In genomic region chr1:157295868-157296267, GRCm38 (mm10) we compare ENCODE assay signal across 33 mouse cellular contexts.
"Had no signal": no experiment of that assay in that cellular context is flagged by ENCODE, and none has a peak within 500 bp of the region (broad histone marks: within the 10 kb centered on the region; RNA-seq: fewer than 3 reads in every experiment).

No protein-coding gene starts in this region.

- ATAC-seq: hindbrain, embryonic 16.5 days; hindbrain, postnatal 0 days; inflammation-experienced regulatory T-cells, adult 6 months; intestine, embryonic 15.5 days; intestine, embryonic 16.5 days; intestine, postnatal 0 days had no signal

- H3K9ac ChIP-seq: heart, embryonic 12.5 days; heart, embryonic 13.5 days; heart, embryonic 15.5 days; hindbrain, embryonic 12.5 days; hindbrain, embryonic 13.5 days; hindbrain, embryonic 14.5 days; hindbrain, embryonic 15.5 days; intestine, embryonic 15.5 days had no signal

- H3K27me3 ChIP-seq: heart, embryonic 12.5 days; heart, embryonic 13.5 days; heart, embryonic 15.5 days; hindbrain, embryonic 12.5 days; hindbrain, embryonic 13.5 days; hindbrain, embryonic 15.5 days; intestine, embryonic 15.5 days had no signal

- H3K4me2 ChIP-seq: heart, embryonic 11.5 days; heart, embryonic 12.5 days; heart, embryonic 13.5 days; heart, embryonic 15.5 days; hindbrain, embryonic 12.5 days; hindbrain, embryonic 13.5 days; hindbrain, embryonic 14.5 days; hindbrain, embryonic 15.5 days; intestine, embryonic 15.5 days had no signal

- H3K9me3 ChIP-seq: heart, embryonic 10.5 days; heart, embryonic 12.5 days; heart, embryonic 13.5 days; heart, embryonic 15.5 days; hindbrain, embryonic 10.5 days; hindbrain, embryonic 12.5 days; hindbrain, embryonic 13.5 days; hindbrain, embryonic 15.5 days; intestine, embryonic 15.5 days had no signal

- H3K4me3 ChIP-seq: heart, adult 2 months; heart, embryonic 10.5 days; heart, embryonic 12.5 days; heart, embryonic 13.5 days; heart, embryonic 15.5 days; hindbrain, embryonic 10.5 days; hindbrain, embryonic 12.5 days; hindbrain, embryonic 13.5 days; hindbrain, embryonic 15.5 days; intestine, embryonic 15.5 days; layer of hippocampus, adult 2 months; left cerebral cortex, adult 2 months had no signal

- DNase-seq: heart, adult 2 months; heart, postnatal 10 days; heart, postnatal 14 days; heart, postnatal 36 days; heart, postnatal 4 days; kidney, adult 11 months; kidney, adult 8-10 months; kidney, adult 9 months; kidney, postnatal 10 days; kidney, postnatal 14 days; kidney, postnatal 25 days; kidney, postnatal 36 days; layer of hippocampus, adult 9-11 months; layer of hippocampus, postnatal 36 days had no signal

- H3K36me3 ChIP-seq: heart, embryonic 12.5 days; heart, embryonic 15.5 days; intestine, embryonic 15.5 days had no signal

- H3K27ac ChIP-seq: heart, adult 2 months; heart, embryonic 10.5 days; heart, embryonic 13.5 days; heart, embryonic 15.5 days; hindbrain, embryonic 10.5 days; hindbrain, embryonic 12.5 days; hindbrain, embryonic 13.5 days; hindbrain, embryonic 14.5 days; hindbrain, embryonic 15.5 days; hindbrain, postnatal 0 days; intestine, embryonic 15.5 days; kidney, postnatal 0 days; layer of hippocampus, adult 2 months; left cerebral cortex, adult 2 months had no signal

- H3K4me1 ChIP-seq: heart, embryonic 10.5 days; hindbrain, embryonic 10.5 days; hindbrain, embryonic 12.5 days; hindbrain, embryonic 13.5 days; hindbrain, embryonic 15.5 days; intestine, embryonic 15.5 days had no signal
